Comparison of ENCODE assay signal across 25 mouse cellular contexts in genomic region chr7:58078825-58079224, GRCm38 (mm10).
"Had no signal": no experiment of that assay in that cellular context is flagged by ENCODE, and none has a peak within 500 bp of the region (broad histone marks: within the 10 kb centered on the region; RNA-seq: fewer than 3 reads in every experiment).

No protein-coding gene starts in this region.

- H3K27me3 ChIP-seq: kidney, embryonic 15.5 days; limb, embryonic 13.5 days; liver, embryonic 12.5 days; liver, embryonic 15.5 days; lung, embryonic 15.5 days; megakaryocyte, embryonic 14.5 days; midbrain, embryonic 12.5 days; neural tube, embryonic 12.5 days; neural tube, embryonic 15.5 days had no signal

- H3K9ac ChIP-seq: kidney, embryonic 15.5 days; limb, embryonic 13.5 days; liver, embryonic 12.5 days; liver, embryonic 15.5 days; lung, embryonic 15.5 days; midbrain, embryonic 12.5 days; neural tube, embryonic 12.5 days; neural tube, embryonic 15.5 days had no signal

- H3K4me1 ChIP-seq: kidney, embryonic 15.5 days; limb, embryonic 10.5 days; limb, embryonic 13.5 days; liver, embryonic 12.5 days; liver, embryonic 15.5 days; lung, embryonic 15.5 days; megakaryocyte, embryonic 14.5 days; midbrain, embryonic 12.5 days; neural tube, embryonic 12.5 days; neural tube, embryonic 15.5 days had no signal

- H3K27ac ChIP-seq: kidney, embryonic 15.5 days; limb, embryonic 10.5 days; limb, embryonic 13.5 days; liver, embryonic 12.5 days; liver, embryonic 15.5 days; lung, embryonic 15.5 days; midbrain, embryonic 12.5 days; neural tube, embryonic 12.5 days; neural tube, embryonic 15.5 days; stomach, postnatal 0 days had no signal

- DNase-seq: kidney, adult 11 months; kidney, adult 8-10 months; kidney, postnatal 10 days; kidney, postnatal 36 days; liver; lung, adult 18-20 months; lung, postnatal 10 days; lung, postnatal 36 days; right cerebral cortex, adult 18-20 months; right cerebral cortex, postnatal 14 days; right cerebral cortex, postnatal 4 days; thymus, adult 2 months; thymus, postnatal 14 days; thymus, postnatal 4 days had no signal

- H3K4me2 ChIP-seq: kidney, embryonic 15.5 days; limb, embryonic 13.5 days; liver, embryonic 12.5 days; liver, embryonic 15.5 days; lung, embryonic 15.5 days; midbrain, embryonic 12.5 days; neural tube, embryonic 12.5 days; neural tube, embryonic 15.5 days had no signal

- H3K36me3 ChIP-seq: kidney, embryonic 15.5 days; limb, embryonic 10.5 days; limb, embryonic 13.5 days; liver, embryonic 12.5 days; liver, embryonic 15.5 days; lung, embryonic 15.5 days; midbrain, embryonic 12.5 days; neural tube, embryonic 12.5 days; neural tube, embryonic 15.5 days had no signal

- ATAC-seq: liver, embryonic 12.5 days had no signal

- H3K4me3 ChIP-seq: kidney, embryonic 15.5 days; limb, embryonic 10.5 days; limb, embryonic 13.5 days; liver, embryonic 12.5 days; liver, embryonic 15.5 days; lung, embryonic 15.5 days; megakaryocyte, embryonic 14.5 days; midbrain, embryonic 12.5 days; neural tube, embryonic 12.5 days; neural tube, embryonic 15.5 days had no signal

- H3K9me3 ChIP-seq: kidney, embryonic 15.5 days; limb, embryonic 10.5 days; limb, embryonic 13.5 days; liver, embryonic 12.5 days; liver, embryonic 15.5 days; lung, embryonic 15.5 days; megakaryocyte, embryonic 14.5 days; midbrain, embryonic 12.5 days; neural tube, embryonic 12.5 days; neural tube, embryonic 15.5 days had no signal
